Mouse (Mus musculus): ENCODE measurements around the gene Smim22. TPM values are rescaled to one million over a fixed set of nuclear protein-coding genes. Genes with fewer than 3 reads are reported as not detected.
A peak's percentile ranks its signal among the peaks of the same experiment; 100 is the strongest.

Smim22 gene
- polyA plus RNA-seq, 1 experiment = 472 TPM

DNA sequence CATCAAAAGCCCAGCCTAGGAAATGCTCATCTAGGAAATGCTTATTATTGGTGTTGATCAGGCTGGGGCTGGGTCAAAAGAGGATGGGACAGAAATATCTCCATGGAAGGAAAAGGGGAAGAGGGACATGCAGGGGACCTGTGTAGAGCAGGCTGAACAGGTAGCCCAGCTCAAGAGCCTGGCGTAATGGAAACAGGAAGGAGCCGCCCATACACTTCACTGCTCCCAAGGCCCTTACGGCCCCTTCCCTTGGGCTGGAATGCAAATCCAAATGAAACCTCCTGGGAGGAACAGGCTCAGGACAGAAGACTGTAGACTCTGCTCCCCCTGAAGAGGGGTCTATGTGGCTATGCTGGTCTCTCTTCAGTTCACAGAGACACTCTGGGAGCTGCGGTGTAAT, 7.5 kb downstream of the Smim22 start:
- TF ChIP-seq POLR2A (IDR thresholded peaks at IDR 0.05; ENCODE audit: low read depth, low read length) (no peak), CTCF (IDR thresholded peaks at IDR 0.05; ENCODE audit: extremely low read depth, insufficient read length, insufficient replicate concordance, low read depth, low read length) (no peak)

DNA sequence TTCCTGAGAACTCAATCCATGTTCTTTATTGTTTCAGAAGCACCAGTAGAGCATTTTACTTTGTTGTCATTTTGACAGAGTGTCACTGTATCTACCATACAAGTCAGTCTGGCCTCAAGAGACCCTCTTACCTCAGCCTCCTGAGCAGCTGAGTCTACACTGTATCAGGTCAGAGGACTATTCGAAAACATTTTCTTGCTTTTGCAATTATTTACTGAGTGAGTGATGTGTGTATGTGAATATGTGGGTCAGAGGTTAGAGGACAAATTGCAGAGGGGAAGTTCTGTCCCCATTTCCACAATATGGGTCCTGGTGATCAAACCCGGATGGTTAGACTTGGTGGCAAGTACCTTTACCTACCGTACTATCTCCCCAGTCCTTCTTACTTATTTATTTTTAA, 16.9 kb downstream of the Smim22 start:
- no peak for TF ChIP-seq CTCF (IDR thresholded peaks at IDR 0.05; ENCODE audit: extremely low read depth, insufficient read length, insufficient replicate concordance, low read depth, low read length)
- no peak for TF ChIP-seq POLR2A (IDR thresholded peaks at IDR 0.05; ENCODE audit: low read depth, low read length)
- H3K4me1 ChIP-seq (ENCODE audit: control insufficient read depth, insufficient read depth, insufficient read length, low read length) = no peaks in the 10 kb centered on the region

More for the DNA sequence above, 7.5 kb downstream of the Smim22 start:
- H3K27me3 ChIP-seq (ENCODE audit: control insufficient read depth, insufficient read depth, low read length) = no peaks in the 10 kb centered on the region
- no peak overlapping the region for H3K27ac ChIP-seq (ENCODE audit: insufficient read depth, low read depth, low read length)
- H3K4me3 ChIP-seq (ENCODE audit: low read depth, low read length) = no peak overlapping the region
- H3K36me3 ChIP-seq (ENCODE audit: control insufficient read depth, insufficient read depth, low read length) = peaks cover 47% of the 10 kb centered on the region
- 92% methylated on average over 4 of the region's 4 CpGs for WGBS
- H3K4me1 ChIP-seq (ENCODE audit: control insufficient read depth, insufficient read depth, insufficient read length, low read length) = peaks cover 16% of the 10 kb centered on the region

DNA sequence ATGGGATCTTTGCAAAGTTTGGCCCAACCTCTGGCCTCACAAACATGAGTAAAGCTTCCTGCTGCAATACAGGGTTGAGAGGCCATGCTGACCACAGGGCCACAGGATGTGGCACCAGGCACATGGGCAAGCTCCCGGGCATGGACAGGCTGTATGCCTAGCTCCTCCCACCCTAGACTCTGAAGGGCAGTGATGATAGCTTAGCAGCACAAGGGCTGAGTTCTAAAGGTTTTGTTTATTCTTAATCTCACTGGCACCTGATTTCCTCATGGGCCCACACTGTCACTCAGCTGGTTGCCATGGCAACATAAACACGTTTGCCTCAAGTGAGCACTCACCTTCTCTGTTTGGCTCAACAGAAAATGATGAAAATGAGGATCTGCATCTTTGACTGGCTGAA, 22.8 kb downstream of the Smim22 start:
- H3K27ac ChIP-seq (ENCODE audit: insufficient read depth, low read depth, low read length) = no peak overlapping the region
- H3K27me3 ChIP-seq (ENCODE audit: control insufficient read depth, insufficient read depth, low read length) = no peaks in the 10 kb centered on the region
- no peak overlapping the region for H3K4me3 ChIP-seq (ENCODE audit: low read depth, low read length)
- TF ChIP-seq POLR2A (IDR thresholded peaks at IDR 0.05; ENCODE audit: low read depth, low read length) = no peak
- TF ChIP-seq CTCF (IDR thresholded peaks at IDR 0.05; ENCODE audit: extremely low read depth, insufficient read length, insufficient replicate concordance, low read depth, low read length) = no peak
- 16% methylated on average over 2 of the region's 2 CpGs for WGBS
- 0 out of 2 replicates have a peak, but pooled peaks cover 3% of the 10 kb centered on the region for H3K4me1 ChIP-seq (ENCODE audit: control insufficient read depth, insufficient read depth, insufficient read length, low read length)
- peaks cover 82% of the 10 kb centered on the region for H3K36me3 ChIP-seq (ENCODE audit: control insufficient read depth, insufficient read depth, low read length)

More for the DNA sequence above, 16.9 kb downstream of the Smim22 start:
- H3K27ac ChIP-seq (ENCODE audit: insufficient read depth, low read depth, low read length) = no peak overlapping the region
- no peaks in the 10 kb centered on the region for H3K27me3 ChIP-seq (ENCODE audit: control insufficient read depth, insufficient read depth, low read length)
- WGBS = 95% methylated on average over 3 of the region's 3 CpGs
- H3K36me3 ChIP-seq (ENCODE audit: control insufficient read depth, insufficient read depth, low read length) = peaks cover 80% of the 10 kb centered on the region
- H3K4me3 ChIP-seq (ENCODE audit: low read depth, low read length) = no peak overlapping the region

DNA sequence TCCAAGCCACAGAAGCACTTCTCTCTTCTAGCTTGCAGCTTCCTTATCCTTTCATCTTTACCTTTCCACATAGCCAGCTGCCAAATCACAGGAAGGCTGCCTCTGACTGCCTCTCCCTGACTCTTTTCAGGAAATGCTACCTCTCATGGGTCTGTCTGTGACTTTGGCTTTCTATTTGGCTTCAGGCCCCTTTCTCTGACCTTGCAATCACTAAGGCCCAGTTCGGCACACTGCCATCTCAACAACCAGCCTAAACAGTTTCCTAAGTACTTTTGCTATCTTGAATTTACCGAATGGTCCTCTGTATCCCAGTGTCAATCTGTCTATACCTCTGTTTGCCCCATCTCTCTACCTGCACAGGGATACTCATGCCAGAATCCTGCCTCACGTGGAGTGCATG, 28.5 kb downstream of the Smim22 start:
- Histone ChIP-seq H3K4me1 (ENCODE audit: control insufficient read depth, insufficient read depth, insufficient read length, low read length) (no peaks in the 10 kb centered on the region; the same call in 1 of the 2 replicates), H3K36me3 (ENCODE audit: control insufficient read depth, insufficient read depth, low read length) (peaks cover 83% of the 10 kb centered on the region), H3K27me3 (ENCODE audit: control insufficient read depth, insufficient read depth, low read length) (no peaks in the 10 kb centered on the region), H3K27ac (ENCODE audit: insufficient read depth, low read depth, low read length) (no peak overlapping the region), H3K4me3 (ENCODE audit: low read depth, low read length) (no peak overlapping the region)
- WGBS = 98% methylated on average over 3 of the region's 3 CpGs
- TF ChIP-seq CTCF (IDR thresholded peaks at IDR 0.05; ENCODE audit: extremely low read depth, insufficient read length, insufficient replicate concordance, low read depth, low read length) (no peak), POLR2A (IDR thresholded peaks at IDR 0.05; ENCODE audit: low read depth, low read length) (no peak)

DNA sequence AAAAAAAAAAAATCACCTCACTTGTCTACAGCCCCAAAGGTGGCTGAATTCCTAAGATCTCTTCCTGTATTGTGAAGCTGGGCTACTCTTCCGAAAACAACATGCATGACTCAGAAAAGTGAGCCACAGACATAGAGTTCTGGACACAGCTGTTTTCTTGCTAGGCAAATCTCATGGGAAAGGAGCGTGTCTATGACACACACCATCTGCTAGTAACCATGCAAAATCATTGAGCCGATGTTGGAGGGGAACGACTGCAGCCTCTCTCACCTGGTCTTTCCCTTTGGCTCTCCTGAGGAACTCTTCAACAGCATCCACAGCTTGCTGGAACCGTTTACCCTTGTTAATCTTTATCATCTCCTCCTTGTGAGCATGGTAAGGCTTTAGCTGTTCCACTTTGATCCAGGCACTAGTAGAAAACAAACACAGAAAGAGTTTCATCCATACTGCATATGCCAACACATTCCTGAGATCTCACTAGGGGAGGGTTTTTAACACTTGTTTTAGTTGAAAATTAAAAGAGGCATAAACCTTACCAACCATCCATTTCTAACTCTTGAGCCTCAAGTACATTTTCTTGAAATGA, 29.7 kb downstream of the Smim22 start:
- 79% methylated on average over 5 of the region's 5 CpGs for WGBS
- Histone ChIP-seq H3K4me1 (ENCODE audit: control insufficient read depth, insufficient read depth, insufficient read length, low read length) (no peaks in the 10 kb centered on the region; the same call in 1 of the 2 replicates), H3K27me3 (ENCODE audit: control insufficient read depth, insufficient read depth, low read length) (no peaks in the 10 kb centered on the region), H3K4me3 (ENCODE audit: low read depth, low read length) (no peak overlapping the region), H3K27ac (ENCODE audit: insufficient read depth, low read depth, low read length) (no peak overlapping the region), H3K36me3 (ENCODE audit: control insufficient read depth, insufficient read depth, low read length) (peaks cover 83% of the 10 kb centered on the region)
- TF ChIP-seq CTCF (IDR thresholded peaks at IDR 0.05; ENCODE audit: extremely low read depth, insufficient read length, insufficient replicate concordance, low read depth, low read length) = no peak
- TF ChIP-seq POLR2A (IDR thresholded peaks at IDR 0.05; ENCODE audit: low read depth, low read length) = no peak

DNA sequence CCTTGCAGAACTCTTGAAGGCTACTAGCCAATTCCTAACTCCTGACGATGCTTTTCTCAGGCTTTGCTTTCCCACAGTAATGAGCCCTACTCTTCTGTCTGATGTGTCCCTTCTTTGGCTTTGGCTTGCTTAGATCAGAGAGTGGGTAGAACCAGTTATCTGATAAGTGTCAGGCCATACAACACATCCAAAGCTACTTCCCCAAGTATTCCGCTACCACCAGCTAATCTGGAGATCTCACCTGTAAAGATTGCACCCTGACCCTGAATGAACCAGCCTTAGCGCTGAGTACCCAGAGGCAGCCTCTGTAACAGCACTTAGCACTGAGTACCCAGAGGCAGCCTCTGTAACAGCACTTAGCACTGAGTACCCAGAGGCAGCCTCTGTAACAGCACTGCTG, 38.2 kb downstream of the Smim22 start:
- H3K27me3 ChIP-seq (ENCODE audit: control insufficient read depth, insufficient read depth, low read length) = no peaks in the 10 kb centered on the region
- H3K27ac ChIP-seq (ENCODE audit: insufficient read depth, low read depth, low read length) = no peak overlapping the region
- H3K4me1 ChIP-seq (ENCODE audit: control insufficient read depth, insufficient read depth, insufficient read length, low read length) = no peaks in the 10 kb centered on the region; the same call in 1 of the 2 replicates
- H3K4me3 ChIP-seq (ENCODE audit: low read depth, low read length) = no peak overlapping the region
- H3K36me3 ChIP-seq (ENCODE audit: control insufficient read depth, insufficient read depth, low read length) = peaks cover 33% of the 10 kb centered on the region
- TF ChIP-seq CTCF (IDR thresholded peaks at IDR 0.05; ENCODE audit: extremely low read depth, insufficient read length, insufficient replicate concordance, low read depth, low read length) (no peak), POLR2A (IDR thresholded peaks at IDR 0.05; ENCODE audit: low read depth, low read length) (no peak)
- WGBS = 91% methylated on average over 3 of the region's 3 CpGs

DNA sequence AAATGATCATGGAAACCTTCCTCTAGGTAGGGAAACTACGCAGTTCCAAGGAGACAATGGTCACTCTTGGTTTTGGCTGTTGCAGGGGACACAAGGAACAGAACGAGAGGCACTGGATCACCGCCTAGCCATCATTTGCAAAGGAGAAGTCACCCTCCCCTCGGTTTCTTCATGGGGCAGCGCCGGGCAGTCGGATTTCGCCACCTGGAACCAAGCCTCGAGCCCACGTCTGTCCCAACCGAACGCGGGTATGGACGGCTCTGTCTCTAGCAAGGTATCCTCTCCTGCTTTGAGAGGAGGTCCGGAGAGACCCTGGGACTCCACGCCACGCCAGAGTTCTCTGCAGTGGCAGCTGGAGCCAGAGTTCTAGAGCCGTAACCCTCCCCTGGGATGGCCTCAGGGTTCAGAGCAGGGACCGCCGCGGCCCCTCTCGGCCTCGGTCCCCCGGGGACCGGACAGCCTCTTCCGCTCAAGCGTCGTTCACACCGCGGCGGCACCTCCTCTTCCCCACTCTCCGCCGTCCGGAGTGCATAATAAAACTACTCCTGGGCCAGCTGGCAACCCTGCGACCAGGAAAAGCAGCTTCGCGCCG, 42.2 kb downstream of the Smim22 start:
- H3K27ac ChIP-seq (ENCODE audit: insufficient read depth, low read depth, low read length) = peak overlapping the region; percentile 84
- under 1% methylated on average over 38 of the region's 38 CpGs for WGBS
- TF ChIP-seq POLR2A (IDR thresholded peaks at IDR 0.05; ENCODE audit: low read depth, low read length) = no peak
- TF ChIP-seq CTCF (IDR thresholded peaks at IDR 0.05; ENCODE audit: extremely low read depth, insufficient read length, insufficient replicate concordance, low read depth, low read length) = no peak
- H3K36me3 ChIP-seq (ENCODE audit: control insufficient read depth, insufficient read depth, low read length) = peaks cover 14% of the 10 kb centered on the region
- H3K27me3 ChIP-seq (ENCODE audit: control insufficient read depth, insufficient read depth, low read length) = no peaks in the 10 kb centered on the region
- peaks cover 4% of the 10 kb centered on the region for H3K4me1 ChIP-seq (ENCODE audit: control insufficient read depth, insufficient read depth, insufficient read length, low read length)
- H3K4me3 ChIP-seq (ENCODE audit: low read depth, low read length) = peak overlapping the region; percentile 91
